Mouse (Mus musculus) G1E (cell line): ENCODE data around the gene Card10.

ENCODE experiments used
- CTCF ChIP-seq: IDR thresholded peaks from 2 replicates; pipeline ENCODE4 v1.5.1; 2012; ENCODE audit warnings: low read depth, low read length, inconsistent platforms, mixed read lengths
- GATA1 ChIP-seq: IDR thresholded peaks from 2 replicates; pipeline ENCODE4 v1.6.1; 2012; ENCODE audit warnings: borderline replicate concordance, low read length, inconsistent platforms, mixed read lengths
- POLR2AphosphoS5 ChIP-seq: IDR thresholded peaks from 2 replicates; pipeline ENCODE4 v1.6.1; 2012; ENCODE audit warnings: low read depth, low read length, inconsistent platforms; ENCODE audit not compliant: insufficient replicate concordance

- TF ChIP-seq CTCF, result no peak
- TF ChIP-seq GATA1, result no peak
- TF ChIP-seq POLR2AphosphoS5, result no peak
These were observed 26.8 kb upstream of the Card10 start for GRCm38 (mm10) chr15:78829636-78830035.
